Mouse (Mus musculus): ENCODE measurements at regions not wholly inside any gene's neighbourhood (a gene's known extent, or its start where the extent isn't known, plus 50 kb on each side); places are given as distances from the start of the nearest gene placed in this dataset.
A peak's percentile ranks its signal among the peaks of the same experiment; 100 is the strongest.

DNA sequence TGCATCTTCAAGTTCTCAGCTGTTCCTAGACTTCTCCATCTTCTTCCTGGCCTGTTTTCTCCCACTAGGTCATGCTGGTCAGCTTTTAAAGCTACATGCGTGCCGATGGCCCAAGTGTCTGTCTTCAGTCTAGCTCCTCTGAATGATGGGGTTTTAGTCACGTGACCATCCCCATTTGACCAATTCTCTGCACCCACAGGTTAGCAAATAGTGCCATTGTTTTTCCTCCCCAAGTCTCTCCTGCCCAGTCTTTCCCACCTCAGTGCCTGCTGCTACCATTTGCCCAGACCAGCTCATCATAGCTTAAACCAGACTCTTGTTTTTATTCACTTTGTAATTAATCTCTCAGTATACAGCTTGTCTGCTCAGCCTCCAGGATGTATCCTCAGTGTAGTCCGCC, 62.3 kb downstream of the Zfp706 start:
- Histone ChIP-seq H3K4me2 (ENCODE audit: low read length) (no peak overlapping the region), H3K9me3 (ENCODE audit: control insufficient read depth, low read length) (no peaks in the 10 kb centered on the region), H3K4me1 (ENCODE audit: control insufficient read depth in 2 of 2, insufficient read depth in 2 of 2, low read length in 2 of 2) (peaks cover 0 to 9% of the 10 kb centered on the region in 2 experiments; a peak in 1 of 4 replicates), H3K27me3 (ENCODE audit: control insufficient read depth, insufficient read depth, low read length) (no peaks in the 10 kb centered on the region), H3K36me3 (ENCODE audit: control insufficient read depth, insufficient read depth, low read length) (no peaks in the 10 kb centered on the region), H3K27ac (replicated peaks in 1 of 2; ENCODE audit: control insufficient read depth in 1 of 2, insufficient read depth in 1 of 2, low read depth in 2 of 2, low read length in 2 of 2) (no peak overlapping the region), H3K9ac (ENCODE audit: low read length) (no peak overlapping the region), H3K4me3 (ENCODE audit: control insufficient read depth in 1 of 2, insufficient read depth in 1 of 2, low read depth in 1 of 2, low read length in 2 of 2) (no peak overlapping the region)
- 91% methylated on average over 4 of the region's 4 CpGs for WGBS
- no peak for ATAC-seq (ENCODE audit: insufficient number of reproducible peaks, insufficient read depth, low FRiP score, low read depth)

DNA sequence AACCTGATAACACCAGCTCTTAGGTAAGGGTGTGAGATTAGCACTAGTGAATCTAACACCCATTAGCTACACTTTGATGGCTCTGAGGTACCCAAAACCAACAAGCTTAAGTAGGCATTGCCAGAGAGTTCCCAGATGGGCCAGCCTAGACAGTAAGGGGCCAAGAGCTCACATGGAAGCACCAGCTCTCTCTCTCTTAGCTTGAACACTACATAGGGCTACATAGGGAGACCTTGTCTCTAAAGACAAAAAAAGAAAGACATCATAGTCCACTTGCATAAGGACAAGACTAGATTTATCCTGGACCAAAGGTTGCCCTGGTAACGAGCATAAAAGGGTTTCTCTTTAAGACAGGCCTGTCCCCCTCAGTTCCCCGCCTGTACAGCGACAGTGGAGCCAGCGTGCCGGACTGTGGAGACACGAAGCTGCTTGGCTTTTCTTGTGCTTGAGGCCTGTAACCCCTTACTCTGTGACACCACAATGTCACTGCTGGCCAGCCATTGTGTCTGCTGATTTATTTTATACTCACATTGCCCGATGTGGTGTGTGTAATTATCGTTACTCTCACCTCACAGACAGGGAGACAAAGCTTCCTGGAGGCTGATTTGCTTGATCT, 62.9 kb downstream of the Zfp706 start:
- no peak overlapping the region for H3K9ac ChIP-seq (ENCODE audit: low read length)
- no peak for ATAC-seq (ENCODE audit: insufficient number of reproducible peaks, insufficient read depth, low FRiP score, low read depth)
- no peak overlapping the region for H3K27ac ChIP-seq (replicated peaks in 1 of 2; ENCODE audit: control insufficient read depth in 1 of 2, insufficient read depth in 1 of 2, low read depth in 2 of 2, low read length in 2 of 2)
- no peaks in the 10 kb centered on the region for H3K9me3 ChIP-seq (ENCODE audit: control insufficient read depth, low read length)
- no peak overlapping the region for H3K4me2 ChIP-seq (ENCODE audit: low read length)
- H3K36me3 ChIP-seq (ENCODE audit: control insufficient read depth, insufficient read depth, low read length): no peaks in the 10 kb centered on the region
- H3K4me1 ChIP-seq (ENCODE audit: control insufficient read depth in 2 of 2, insufficient read depth in 2 of 2, low read length in 2 of 2): peaks cover 0 to 7% of the 10 kb centered on the region in 2 experiments; a peak in 1 of 4 replicates
- H3K4me3 ChIP-seq (ENCODE audit: control insufficient read depth in 1 of 2, insufficient read depth in 1 of 2, low read depth in 1 of 2, low read length in 2 of 2): no peak overlapping the region
- whole genome bisulfite sequencing: 86% methylated on average over 8 of the region's 8 CpGs
- no peaks in the 10 kb centered on the region for H3K27me3 ChIP-seq (ENCODE audit: control insufficient read depth, insufficient read depth, low read length)

DNA sequence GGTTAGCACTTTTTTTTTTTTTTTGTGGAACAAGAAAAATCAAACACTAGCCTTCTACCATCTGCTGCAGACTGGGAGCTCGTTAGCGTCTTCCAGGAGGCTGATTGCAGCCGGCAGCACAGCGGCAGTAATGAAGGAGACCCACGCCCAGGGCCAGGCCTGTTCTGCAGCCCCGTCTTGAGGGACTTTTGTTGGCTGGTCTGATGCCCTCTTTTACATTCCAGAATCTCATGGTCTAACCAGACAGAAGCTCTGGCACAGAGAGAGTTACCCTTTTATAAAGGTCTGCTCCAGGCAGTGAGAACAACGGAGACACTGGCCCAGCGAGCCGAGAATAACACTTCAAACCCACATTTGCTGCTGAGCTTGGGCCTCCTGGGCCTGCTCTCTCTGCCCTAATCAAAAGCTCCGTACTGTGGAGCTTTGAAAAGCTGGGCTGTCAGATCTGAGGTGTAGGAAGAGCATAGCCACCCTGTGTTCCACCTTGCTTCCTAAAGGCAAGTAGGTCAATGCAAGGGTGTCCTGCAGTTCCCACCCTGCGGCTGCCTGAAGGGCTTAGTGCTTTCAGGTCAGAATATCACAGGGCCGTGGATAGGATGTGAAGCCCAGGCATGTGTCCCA, 64.0 kb downstream of the Zfp706 start:
- H3K9ac ChIP-seq (ENCODE audit: low read length): no peak overlapping the region
- H3K4me3 ChIP-seq (ENCODE audit: control insufficient read depth in 1 of 2, insufficient read depth in 1 of 2, low read depth in 1 of 2, low read length in 2 of 2): no peak overlapping the region
- 0 out of 4 replicates have a peak overlapping the region, but pooled peaks of 1 of the 2 experiments have one; percentile 23 for H3K27ac ChIP-seq (replicated peaks in 1 of 2; ENCODE audit: control insufficient read depth in 1 of 2, insufficient read depth in 1 of 2, low read depth in 2 of 2, low read length in 2 of 2)
- WGBS: 54% methylated on average over 12 of the region's 12 CpGs
- no peaks in the 10 kb centered on the region for H3K9me3 ChIP-seq (ENCODE audit: control insufficient read depth, low read length)
- ATAC-seq (ENCODE audit: insufficient number of reproducible peaks, insufficient read depth, low FRiP score, low read depth): no peak
- no peaks in the 10 kb centered on the region for H3K27me3 ChIP-seq (ENCODE audit: control insufficient read depth, insufficient read depth, low read length)
- no peaks in the 10 kb centered on the region for H3K36me3 ChIP-seq (ENCODE audit: control insufficient read depth, insufficient read depth, low read length)
- H3K4me1 ChIP-seq (ENCODE audit: control insufficient read depth in 2 of 2, insufficient read depth in 2 of 2, low read length in 2 of 2): peaks cover 0 to 11% of the 10 kb centered on the region in 2 experiments; a peak in 1 of 4 replicates
- no peak overlapping the region for H3K4me2 ChIP-seq (ENCODE audit: low read length)

DNA sequence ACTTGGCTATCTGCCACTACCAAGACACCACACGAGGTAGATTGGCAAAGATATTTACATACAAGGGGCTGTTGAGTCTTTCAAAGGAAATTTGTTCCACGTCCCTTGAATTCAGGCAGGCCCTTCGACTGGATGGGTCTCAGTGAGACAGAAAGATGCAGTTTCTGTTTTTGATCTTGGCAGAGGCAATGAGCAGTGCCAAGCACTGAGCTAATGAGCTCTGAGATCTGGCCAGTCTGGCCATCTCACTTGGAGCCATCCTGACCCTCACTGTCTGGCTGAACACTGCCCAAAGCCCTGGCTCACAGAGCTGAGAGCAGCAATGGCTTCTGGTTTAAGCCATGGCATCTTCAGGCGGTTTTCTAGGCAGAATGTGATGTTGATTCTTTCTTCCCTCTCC, 65.3 kb downstream of the Zfp706 start:
- ATAC-seq (ENCODE audit: insufficient number of reproducible peaks, insufficient read depth, low FRiP score, low read depth): no peak
- Histone ChIP-seq H3K4me3 (ENCODE audit: control insufficient read depth in 1 of 2, insufficient read depth in 1 of 2, low read depth in 1 of 2, low read length in 2 of 2) (no peak overlapping the region), H3K36me3 (ENCODE audit: control insufficient read depth, insufficient read depth, low read length) (no peaks in the 10 kb centered on the region), H3K9ac (ENCODE audit: low read length) (no peak overlapping the region), H3K4me1 (ENCODE audit: control insufficient read depth in 2 of 2, insufficient read depth in 2 of 2, low read length in 2 of 2) (peaks cover 10 to 18% of the 10 kb centered on the region in 2 experiments), H3K9me3 (ENCODE audit: control insufficient read depth, low read length) (no peaks in the 10 kb centered on the region), H3K27ac (replicated peaks in 1 of 2; ENCODE audit: control insufficient read depth in 1 of 2, insufficient read depth in 1 of 2, low read depth in 2 of 2, low read length in 2 of 2) (no peak overlapping the region), H3K4me2 (ENCODE audit: low read length) (no peak overlapping the region), H3K27me3 (ENCODE audit: control insufficient read depth, insufficient read depth, low read length) (no peaks in the 10 kb centered on the region)
- 72% methylated on average over 4 of the region's 4 CpGs for WGBS

DNA sequence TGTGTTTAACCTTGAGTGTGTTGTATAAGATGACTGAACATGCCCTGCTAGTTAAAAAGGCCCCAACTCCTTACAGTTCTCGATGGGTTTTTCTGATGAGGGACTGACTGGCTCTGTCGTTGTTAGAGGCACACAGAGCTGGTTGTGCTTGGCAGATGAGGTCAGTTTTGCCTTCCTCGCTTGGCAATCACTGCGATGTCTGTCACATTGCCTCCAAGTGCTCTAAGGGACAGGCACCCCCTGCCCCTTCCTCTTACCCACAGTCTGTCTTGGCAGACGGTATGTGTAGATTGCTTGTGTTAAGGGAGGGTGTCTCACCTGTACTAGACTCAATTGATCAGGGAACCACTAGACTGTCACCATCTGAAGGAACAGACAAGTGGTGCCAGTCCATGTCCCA, 65.8 kb downstream of the Zfp706 start:
- no peak for ATAC-seq (ENCODE audit: insufficient number of reproducible peaks, insufficient read depth, low FRiP score, low read depth)
- H3K9ac ChIP-seq (ENCODE audit: low read length): no peak overlapping the region

DNA sequence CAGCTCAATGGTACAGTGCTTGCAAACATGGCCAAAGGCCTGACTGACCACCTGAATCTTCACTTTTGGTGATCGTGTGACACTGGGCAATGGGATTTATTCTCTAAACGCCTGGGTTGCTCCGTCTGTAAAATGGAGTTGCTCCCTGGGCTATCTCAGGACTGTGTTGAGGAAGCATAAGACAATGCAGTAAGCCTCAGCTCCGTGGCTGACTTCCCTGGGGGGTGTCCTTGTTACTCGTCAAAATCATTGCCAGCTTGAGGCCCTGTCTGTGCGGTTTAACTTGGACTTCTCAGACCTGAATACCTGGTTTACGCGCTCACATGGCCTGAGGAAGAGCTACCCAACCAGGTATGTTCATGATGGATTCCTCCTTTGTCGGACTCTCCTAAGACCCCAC, 68.0 kb downstream of the Zfp706 start:
- H3K4me3 ChIP-seq (ENCODE audit: control insufficient read depth in 1 of 2, insufficient read depth in 1 of 2, low read depth in 1 of 2, low read length in 2 of 2): no peak overlapping the region
- peaks cover 19 to 20% of the 10 kb centered on the region in 2 experiments for H3K4me1 ChIP-seq (ENCODE audit: control insufficient read depth in 2 of 2, insufficient read depth in 2 of 2, low read length in 2 of 2)
- 87% methylated on average over 9 of the region's 9 CpGs for WGBS
- ATAC-seq (ENCODE audit: insufficient number of reproducible peaks, insufficient read depth, low FRiP score, low read depth): no peak
- H3K9me3 ChIP-seq (ENCODE audit: control insufficient read depth, low read length): no peaks in the 10 kb centered on the region
- no peak overlapping the region; the same call in 1 of the 2 replicates for H3K4me2 ChIP-seq (ENCODE audit: low read length)
- no peaks in the 10 kb centered on the region for H3K27me3 ChIP-seq (ENCODE audit: control insufficient read depth, insufficient read depth, low read length)
- H3K27ac ChIP-seq (replicated peaks in 1 of 2; ENCODE audit: control insufficient read depth in 1 of 2, insufficient read depth in 1 of 2, low read depth in 2 of 2, low read length in 2 of 2): 0 out of 4 replicates have a peak overlapping the region, but pooled peaks of 1 of the 2 experiments have one; percentile 85
- no peaks in the 10 kb centered on the region for H3K36me3 ChIP-seq (ENCODE audit: control insufficient read depth, insufficient read depth, low read length)
- H3K9ac ChIP-seq (ENCODE audit: low read length): no peak overlapping the region

More for the DNA sequence above, 65.8 kb downstream of the Zfp706 start:
- H3K4me3 ChIP-seq (ENCODE audit: control insufficient read depth in 1 of 2, insufficient read depth in 1 of 2, low read depth in 1 of 2, low read length in 2 of 2): no peak overlapping the region
- H3K36me3 ChIP-seq (ENCODE audit: control insufficient read depth, insufficient read depth, low read length): no peaks in the 10 kb centered on the region
- no peak overlapping the region for H3K4me2 ChIP-seq (ENCODE audit: low read length)
- H3K4me1 ChIP-seq (ENCODE audit: control insufficient read depth in 2 of 2, insufficient read depth in 2 of 2, low read length in 2 of 2): peaks cover 15 to 23% of the 10 kb centered on the region in 2 experiments
- no peak overlapping the region for H3K27ac ChIP-seq (replicated peaks in 1 of 2; ENCODE audit: control insufficient read depth in 1 of 2, insufficient read depth in 1 of 2, low read depth in 2 of 2, low read length in 2 of 2)
- no peaks in the 10 kb centered on the region for H3K9me3 ChIP-seq (ENCODE audit: control insufficient read depth, low read length)
- H3K27me3 ChIP-seq (ENCODE audit: control insufficient read depth, insufficient read depth, low read length): no peaks in the 10 kb centered on the region
- 82% methylated on average over 5 of the region's 5 CpGs for WGBS

DNA sequence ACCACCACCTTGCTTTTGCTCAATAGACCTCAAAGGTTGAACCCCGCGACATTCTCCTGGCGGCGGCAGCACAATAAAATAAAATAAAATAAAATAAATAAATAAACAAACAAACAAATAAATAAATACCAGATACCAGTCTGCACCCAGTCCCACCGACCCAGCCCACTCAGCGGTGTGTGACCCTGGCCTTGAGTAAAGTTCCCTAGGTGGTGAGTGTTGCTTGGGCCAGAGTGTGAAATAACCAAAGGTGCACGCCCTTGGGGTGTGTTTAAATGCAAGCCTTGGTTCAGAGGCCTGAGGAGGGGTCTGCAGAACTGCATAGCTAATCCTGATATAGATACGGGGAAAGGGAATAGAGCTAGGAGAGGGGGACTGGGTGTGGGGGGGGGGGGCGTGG, 68.4 kb downstream of the Zfp706 start:
- Histone ChIP-seq H3K9me3 (ENCODE audit: control insufficient read depth, low read length) (no peaks in the 10 kb centered on the region), H3K4me2 (ENCODE audit: low read length) (peak overlapping the region; percentile 94), H3K9ac (ENCODE audit: low read length) (peak overlapping the region; percentile 89), H3K4me1 (ENCODE audit: control insufficient read depth in 2 of 2, insufficient read depth in 2 of 2, low read length in 2 of 2) (peaks cover 19 to 20% of the 10 kb centered on the region in 2 experiments), H3K27ac (replicated peaks in 1 of 2; ENCODE audit: control insufficient read depth in 1 of 2, insufficient read depth in 1 of 2, low read depth in 2 of 2, low read length in 2 of 2) (peak overlapping the region in 1 of 2 experiments; percentile 85; a peak in 2 of 4 replicates), H3K4me3 (ENCODE audit: control insufficient read depth in 1 of 2, insufficient read depth in 1 of 2, low read depth in 1 of 2, low read length in 2 of 2) (peak overlapping the region; percentile 57 to 68), H3K27me3 (ENCODE audit: control insufficient read depth, insufficient read depth, low read length) (no peaks in the 10 kb centered on the region), H3K36me3 (ENCODE audit: control insufficient read depth, insufficient read depth, low read length) (no peaks in the 10 kb centered on the region)
- no peak for ATAC-seq (ENCODE audit: insufficient number of reproducible peaks, insufficient read depth, low FRiP score, low read depth)
- 33% methylated on average over 9 of the region's 9 CpGs for WGBS

Measured in heart, embryonic 14.5 days (tissue).